Mouse (Mus musculus): ENCODE measurements around the gene Mslnl. TPM values are rescaled to one million over a fixed set of nuclear protein-coding genes. Genes with fewer than 3 reads are reported as not detected.

Gene Mslnl
- total RNA-seq, 1 experiment: 0.27 TPM

DNA sequence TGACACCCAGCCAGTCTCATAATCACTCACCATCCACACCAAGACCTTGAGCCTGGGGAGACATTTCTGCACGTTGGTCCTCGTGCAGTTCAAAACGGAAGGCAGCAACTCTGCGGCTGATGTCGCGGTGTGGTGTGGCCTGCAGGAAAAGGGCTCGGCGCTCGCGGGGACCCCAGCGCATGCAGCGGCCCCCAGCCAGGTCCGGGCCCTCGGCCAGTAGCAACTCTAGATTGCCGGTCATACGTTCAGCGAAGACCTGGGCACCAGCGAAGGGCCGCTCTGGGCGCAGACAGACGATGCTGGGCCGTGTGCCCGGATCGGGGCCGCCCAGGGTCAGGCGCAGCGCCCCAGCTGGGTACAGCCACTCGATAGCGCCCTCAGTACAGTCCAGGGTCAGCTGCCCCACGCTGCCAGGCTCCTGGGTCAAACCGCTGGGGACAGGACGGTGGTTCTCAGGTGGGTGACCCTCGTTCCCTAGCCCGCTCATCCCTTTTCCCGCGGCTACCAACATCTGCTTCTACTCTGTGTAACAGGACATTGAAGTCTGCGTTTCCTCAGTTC, 60.4 kb downstream of the Mslnl start:
- in situ Hi-C loops (cut with MboI; ENCODE audit: low sequenced_read_pairs in 2 of 2, unreplicated experiment in 2 of 2): no loop called here
- Histone ChIP-seq H3K4me1 (ENCODE audit: control insufficient read depth in 2 of 2, insufficient read depth in 2 of 2, low read length in 2 of 2, poor library complexity in 1 of 2) (peaks cover 3 to 9% of the 10 kb centered on the region in 2 experiments; a peak in 2 of 4 replicates), H3K9me3 (ENCODE audit: control insufficient read depth, insufficient read depth, low read depth, low read length) (no peaks in the 10 kb centered on the region), H3K36me3 (ENCODE audit: control insufficient read depth, insufficient read depth, low read length, poor library complexity, severe bottlenecking) (peaks cover 4% of the 10 kb centered on the region; the same call in 1 of the 2 replicates), H3K4me3 (ENCODE audit: insufficient read depth in 1 of 2, low read depth in 1 of 2, low read length in 2 of 2, poor library complexity in 1 of 2, severe bottlenecking in 1 of 2) (peak overlapping the region; percentile 68 to 76), H3K9ac (ENCODE audit: insufficient read depth, low read depth, low read length, poor library complexity, severe bottlenecking) (peak overlapping the region; percentile 60), H3K27ac (ENCODE audit: insufficient read depth, low read depth, low read length, poor library complexity, severe bottlenecking) (no peak overlapping the region)
- DNase-seq (ENCODE audit: low read depth, low spot score): no peak
- no peak for TF ChIP-seq HCFC1 (IDR thresholded peaks at IDR 0.05; ENCODE audit: borderline replicate concordance, insufficient read depth, low read length)
- no peak for TF ChIP-seq ZNF384 (IDR thresholded peaks at IDR 0.05; ENCODE audit: low read depth, low read length)
- TF ChIP-seq MAFK (IDR thresholded peaks at IDR 0.05; ENCODE audit: insufficient read depth, low read depth, low read length): no peak

GRCm38 (mm10) chr17:25796951-25797369, 61.1 kb downstream of the Mslnl start, which contains the start of gene Metrn:
Gene Metrn (minus strand): TSS chr17:25797136.
- Histone ChIP-seq H3K27ac (ENCODE audit: insufficient read depth, low read depth, low read length, poor library complexity, severe bottlenecking) (no peak within 1 kb of the TSS), H3K4me1 (ENCODE audit: control insufficient read depth in 2 of 2, insufficient read depth in 2 of 2, low read length in 2 of 2, poor library complexity in 1 of 2) (peaks cover 3 to 7% of the 10 kb centered on the region in 2 experiments; a peak in 2 of 4 replicates), H3K9ac (ENCODE audit: insufficient read depth, low read depth, low read length, poor library complexity, severe bottlenecking) (peak within 1 kb of the TSS; percentile 60), H3K4me3 (ENCODE audit: insufficient read depth in 1 of 2, low read depth in 1 of 2, low read length in 2 of 2, poor library complexity in 1 of 2, severe bottlenecking in 1 of 2) (peak within 1 kb of the TSS; percentile 68 to 76), H3K9me3 (ENCODE audit: control insufficient read depth, insufficient read depth, low read depth, low read length) (no peaks in the 10 kb centered on the region), H3K36me3 (ENCODE audit: control insufficient read depth, insufficient read depth, low read length, poor library complexity, severe bottlenecking) (peaks cover 4% of the 10 kb centered on the region; the same call in 1 of the 2 replicates)
- no peak for DNase-seq (ENCODE audit: low read depth, low spot score)
- TF ChIP-seq ZNF384 (IDR thresholded peaks at IDR 0.05; ENCODE audit: low read depth, low read length) (no peak), MAFK (IDR thresholded peaks at IDR 0.05; ENCODE audit: insufficient read depth, low read depth, low read length) (no peak), CHD2 (IDR thresholded peaks at IDR 0.05; ENCODE audit: low read depth, low read length) (no peak), ZC3H11A (IDR thresholded peaks at IDR 0.05; ENCODE audit: borderline replicate concordance, low read depth, low read length) (no peak), HCFC1 (IDR thresholded peaks at IDR 0.05; ENCODE audit: borderline replicate concordance, insufficient read depth, low read length) (no peak)
- in situ Hi-C loops (cut with MboI; ENCODE audit: low sequenced_read_pairs in 2 of 2, unreplicated experiment in 2 of 2): no loop called here

Other genes starting within 250 kb of the Mslnl start
- 0.95 and 1.3 TPM in 2 replicates for gene Sstr5, start 238.8 kb upstream of the Mslnl start, total RNA-seq (2012; rRNA removed)
- gene Sox8, start 165.4 kb upstream of the Mslnl start, total RNA-seq (2012; rRNA removed): 0.40 and 0.42 TPM in 2 replicates
- gene Lmf1, start 157.0 kb upstream of the Mslnl start, total RNA-seq (2012; rRNA removed): 16.6 and 33.6 TPM in 2 replicates
- gene Gng13, start 18.9 kb upstream of the Mslnl start, total RNA-seq (2012; rRNA removed): 9.9 and 14.5 TPM in 2 replicates
- gene Chtf18, start 8.6 kb upstream of the Mslnl start, total RNA-seq (2012; rRNA removed): 102 and 151 TPM in 2 replicates
- gene Rpusd1, start 8.4 kb upstream of the Mslnl start, total RNA-seq (2012; rRNA removed): 7.6 and 8.7 TPM in 2 replicates
- gene Msln, start 18.3 kb downstream of the Mslnl start, total RNA-seq (2012; rRNA removed): 7.5 and 16.0 TPM in 2 replicates
- 27.0 and 32.7 TPM in 2 replicates for gene Narfl, start 37.7 kb downstream of the Mslnl start, total RNA-seq (2012; rRNA removed)
- gene Haghl, start 49.6 kb downstream of the Mslnl start, total RNA-seq (2012; rRNA removed): 14.5 and 29.5 TPM in 2 replicates
- gene Ccdc78, start 50.5 kb downstream of the Mslnl start, total RNA-seq (2012; rRNA removed): 0.22 and 0.26 TPM in 2 replicates
- gene Fam173a, start 56.9 kb downstream of the Mslnl start, total RNA-seq (2012; rRNA removed): 32.8 and 60.6 TPM in 2 replicates
- gene AC134908.4, start 59.6 kb downstream of the Mslnl start, total RNA-seq (2012; rRNA removed): not detected in 2 replicates
- 46.1 and 62.7 TPM in 2 replicates for gene Metrn, start 61.1 kb downstream of the Mslnl start, total RNA-seq (2012; rRNA removed)
- gene Fbxl16, start 73.0 kb downstream of the Mslnl start, total RNA-seq (2012; rRNA removed): 1.7 TPM in 2 replicates
- 28.6 and 43.4 TPM in 2 replicates for gene Wdr24, start 87.6 kb downstream of the Mslnl start, total RNA-seq (2012; rRNA removed)
- gene Jmjd8, start 92.8 kb downstream of the Mslnl start, total RNA-seq (2012; rRNA removed): 25.1 and 46.4 TPM in 2 replicates
- gene Stub1, start 97.4 kb downstream of the Mslnl start, total RNA-seq (2012; rRNA removed): 161 and 176 TPM in 2 replicates
- gene Rhbdl1, start 101.3 kb downstream of the Mslnl start, total RNA-seq (2012; rRNA removed): 1.1 and 2.6 TPM in 2 replicates
- gene Gm20683, start 105.7 kb downstream of the Mslnl start, total RNA-seq (2012; rRNA removed): 2.0 and 2.7 TPM in 2 replicates
- 36.8 and 52.6 TPM in 2 replicates for gene Rhot2, start 108.8 kb downstream of the Mslnl start, total RNA-seq (2012; rRNA removed)
- gene Wdr90, start 125.5 kb downstream of the Mslnl start, total RNA-seq (2012; rRNA removed): 24.7 and 50.5 TPM in 2 replicates
- gene Mcrip2, start 132.7 kb downstream of the Mslnl start, total RNA-seq (2012; rRNA removed): 12.3 and 12.6 TPM in 2 replicates
- 26.5 and 26.6 TPM in 2 replicates for gene Mettl26, start 139.0 kb downstream of the Mslnl start, total RNA-seq (2012; rRNA removed)
- gene Wfikkn1, start 144.8 kb downstream of the Mslnl start, total RNA-seq (2012; rRNA removed): 3.3 TPM in 2 replicates
- gene Rab40c, start 183.7 kb downstream of the Mslnl start, total RNA-seq (2012; rRNA removed): 14.6 and 15.7 TPM in 2 replicates
- 44.4 and 56.9 TPM in 2 replicates for gene Pigq, start 208.9 kb downstream of the Mslnl start, total RNA-seq (2012; rRNA removed)
- 0.16 and 0.18 TPM in 2 replicates for gene Nhlrc4, start 208.9 kb downstream of the Mslnl start, total RNA-seq (2012; rRNA removed)
- gene A930017K11Rik, start 216.5 kb downstream of the Mslnl start, total RNA-seq (2012; rRNA removed): not detected in 2 replicates
- 18.0 and 19.0 TPM in 2 replicates for gene Capn15, start 249.8 kb downstream of the Mslnl start, total RNA-seq (2012; rRNA removed)